Mouse (Mus musculus) C2C12 (cell line): ENCODE data around the gene Ube2t. TPM values are rescaled to one million over a fixed set of nuclear protein-coding genes. Genes with fewer than 3 reads are reported as not detected.

Experiments
- H3K27me3 ChIP-seq: one replicate; pipeline ENCODE4 v1.6.1; 2011; ENCODE audit not compliant: control insufficient read depth, insufficient read depth, insufficient read length
- H3K36me3 ChIP-seq: one replicate; pipeline ENCODE4 v1.6.1; 2011; ENCODE audit not compliant: control insufficient read depth, insufficient read depth
- H3K4me3 ChIP-seq: one replicate; pipeline ENCODE4 v1.5.1; 2011; ENCODE audit warnings: mild to moderate bottlenecking, control low read depth; ENCODE audit not compliant: poor library complexity, insufficient read depth, severe bottlenecking
- H3K79me2 ChIP-seq: one replicate; pipeline ENCODE4 v1.6.1; 2011; ENCODE audit not compliant: control insufficient read depth, insufficient read depth
- H3K79me3 ChIP-seq: one replicate; pipeline ENCODE4 v1.6.1; 2011; ENCODE audit warnings: low read depth, control low read depth
- H3ac ChIP-seq: one replicate; pipeline ENCODE3; 2011; ENCODE audit warnings: low read depth; ENCODE audit not compliant: control insufficient read depth, insufficient read length
- CEBPB ChIP-seq: IDR thresholded peaks from one replicate; pipeline ENCODE4 v1.6.1; 2011; ENCODE audit warnings: low read depth, mild to moderate bottlenecking, control low read depth, moderate library complexity
- CTCF ChIP-seq: IDR thresholded peaks from one replicate; pipeline ENCODE4 v1.5.1; 2011; ENCODE audit not compliant: control insufficient read depth, insufficient read depth, insufficient read length
- FOSL1 ChIP-seq: IDR thresholded peaks from one replicate; pipeline ENCODE4 v1.8.0; 2011; ENCODE audit warnings: mild to moderate bottlenecking, low read length; ENCODE audit not compliant: poor library complexity, insufficient read depth, severe bottlenecking
- MAX ChIP-seq: IDR thresholded peaks from one replicate; pipeline ENCODE4 v1.6.1; 2011; ENCODE audit warnings: mild to moderate bottlenecking, control low read depth
- MYOD1 ChIP-seq: IDR thresholded peaks from one replicate; pipeline ENCODE4 v1.6.1; 2011; ENCODE audit warnings: low read depth; ENCODE audit not compliant: control insufficient read depth, insufficient read length
- MYOG ChIP-seq: IDR thresholded peaks from one replicate; pipeline ENCODE4 v1.6.1; 2011; ENCODE audit not compliant: control insufficient read depth, insufficient read length; ENCODE audit errors: extremely low read depth
- USF1 ChIP-seq: IDR thresholded peaks from one replicate; pipeline ENCODE4 v1.6.1; 2011; ENCODE audit warnings: low read depth, mild to moderate bottlenecking, control low read depth, moderate library complexity
- polyA plus RNA-seq: library from polyadenylated mRNA; unstranded; fragments of >200 nt; fragmentation: generic; extraction: Trizol; gene quantifications from one replicate; pipeline ENCODE4 v1.2.1, GENCODE M21; 2012; ENCODE audit warnings: missing spikeins

The Ube2t gene
- polyA plus RNA-seq, 1 experiment, result 13.5 TPM

DNA sequence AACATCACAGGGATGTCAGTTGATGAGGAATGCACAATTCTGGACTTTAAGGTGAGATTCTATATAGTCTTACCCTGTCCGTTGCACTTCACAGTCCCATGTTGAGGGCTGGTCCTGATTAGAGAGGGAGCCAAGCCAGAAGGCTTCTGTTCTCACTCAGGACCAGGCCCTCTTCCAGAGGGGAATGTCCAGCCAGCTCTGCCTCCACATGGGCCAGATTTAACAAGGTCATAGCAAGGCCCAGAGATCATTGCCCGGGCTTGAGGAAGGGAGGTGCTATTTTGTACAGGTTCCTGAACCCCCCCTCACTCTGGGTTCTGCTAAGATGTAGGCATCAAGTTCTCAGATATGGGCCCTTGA is 55.3 kb downstream of the Ube2t start:
- TF ChIP-seq USF1 (no peak), FOSL1 (no peak), MAX (no peak), CEBPB (no peak), MYOG (no peak)

DNA sequence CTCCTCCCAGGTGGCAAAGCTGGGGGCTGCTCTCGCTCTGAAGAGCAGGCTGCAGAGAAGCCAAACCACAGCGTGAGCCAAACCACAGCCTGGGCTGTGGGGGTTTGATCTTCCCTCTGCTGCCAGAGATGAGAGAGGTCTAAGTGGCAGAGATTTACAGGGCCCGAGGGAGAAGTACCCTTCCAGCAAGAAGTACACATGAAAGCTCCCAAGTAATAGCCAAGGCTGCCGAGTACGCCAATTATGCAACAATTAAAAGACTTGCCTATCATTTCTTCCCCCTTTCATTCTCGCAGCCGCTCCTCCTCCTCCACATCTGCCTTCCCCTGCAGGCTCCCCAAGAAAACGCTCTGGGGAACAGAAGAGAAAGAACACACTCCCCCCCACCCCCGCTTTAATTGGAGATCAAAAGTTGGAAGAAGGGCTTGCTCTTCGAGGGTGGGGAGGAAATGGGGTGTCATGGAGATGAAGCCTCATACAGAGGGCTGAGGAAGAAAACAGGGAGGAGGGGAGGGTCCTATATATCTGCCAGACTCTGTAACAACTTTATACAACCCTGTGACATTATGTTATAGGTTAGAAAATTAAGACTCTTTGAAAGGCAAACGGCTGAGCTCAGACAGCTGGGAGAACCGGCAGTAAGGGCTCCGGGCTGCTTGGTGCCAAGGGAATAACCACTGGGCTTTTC is 56.9 kb downstream of the Ube2t start:
- Histone ChIP-seq H3K79me2 (no peaks in the 10 kb centered on the region), H3ac (peak overlapping the region; percentile 2), H3K4me3 (no peak overlapping the region), H3K79me3 (no peaks in the 10 kb centered on the region), H3K36me3 (peaks cover 18% of the 10 kb centered on the region), H3K27me3 (no peaks in the 10 kb centered on the region)
- TF ChIP-seq CTCF (no peak), USF1 (no peak), CEBPB (peak; percentile 70), MYOD1 (peak; percentile 47), MYOG (no peak), MAX (peak; percentile 55), FOSL1 (no peak)

More for the DNA sequence above, 55.3 kb downstream of the Ube2t start:
- Histone ChIP-seq H3K36me3 (peaks cover 6% of the 10 kb centered on the region), H3K79me2 (no peaks in the 10 kb centered on the region), H3K4me3 (no peak overlapping the region), H3ac (no peak overlapping the region), H3K27me3 (no peaks in the 10 kb centered on the region), H3K79me3 (no peaks in the 10 kb centered on the region)

DNA sequence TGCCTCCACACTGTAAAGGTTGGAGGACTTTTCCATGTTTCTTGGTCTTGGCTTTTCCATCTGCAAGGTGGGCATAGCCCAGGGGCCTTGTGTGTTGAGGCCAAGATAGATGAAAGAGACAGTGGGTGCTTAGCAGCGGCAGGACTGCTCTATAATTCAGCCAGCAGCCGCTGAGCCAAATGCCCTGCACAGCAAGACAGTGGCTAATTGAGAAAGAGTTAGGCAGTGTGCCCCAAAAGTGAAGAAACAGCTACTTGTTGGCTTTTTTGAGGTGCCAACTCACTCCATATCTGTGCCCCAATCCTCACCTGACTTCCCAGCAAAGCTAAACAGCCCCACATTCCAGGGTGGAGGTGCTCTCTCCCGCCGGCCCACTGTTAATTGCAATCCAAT is 57.4 kb downstream of the Ube2t start:
- Histone ChIP-seq H3K4me3 (no peak overlapping the region), H3K27me3 (no peaks in the 10 kb centered on the region), H3K79me2 (no peaks in the 10 kb centered on the region), H3K36me3 (peaks cover 20% of the 10 kb centered on the region), H3ac (no peak overlapping the region), H3K79me3 (no peaks in the 10 kb centered on the region)
- no peak for TF ChIP-seq USF1

DNA sequence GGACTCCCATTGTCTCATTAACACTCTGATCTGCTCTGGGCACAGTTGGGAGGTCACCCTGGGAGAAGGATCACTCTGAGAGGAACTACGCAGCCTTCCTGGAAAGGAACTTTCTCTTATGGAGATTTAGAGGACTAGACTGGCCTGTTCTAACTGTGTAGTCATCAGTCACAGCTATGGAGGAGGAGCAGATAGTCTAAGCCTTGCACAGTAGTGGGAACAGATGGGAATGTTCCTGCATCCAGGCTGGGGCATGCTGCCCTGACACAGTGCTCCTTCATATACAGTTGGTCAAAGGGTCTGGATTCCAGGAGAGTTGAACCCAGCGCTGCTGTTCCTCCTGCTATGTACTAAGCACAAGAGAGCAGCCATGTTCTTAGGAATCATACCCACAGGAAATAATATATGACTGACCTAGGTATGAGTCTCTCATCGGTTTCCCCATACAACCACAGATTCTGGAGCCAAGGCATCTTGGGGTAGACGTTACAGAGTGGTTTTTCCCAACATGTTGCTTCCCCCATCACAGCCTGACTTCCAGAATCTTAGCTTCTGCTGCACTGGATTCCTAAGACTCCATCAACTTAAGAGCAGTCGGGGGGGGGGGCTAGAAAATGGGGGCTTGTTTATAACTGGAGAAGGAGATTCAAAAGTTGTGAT is 58.0 kb downstream of the Ube2t start:
- TF ChIP-seq USF1, result no peak
- TF ChIP-seq CTCF, result no peak
- no peak for TF ChIP-seq MYOG
- no peak for TF ChIP-seq FOSL1
- TF ChIP-seq CEBPB, result peak; percentile 7
- no peak for TF ChIP-seq MAX
- H3K36me3 ChIP-seq, result peaks cover 20% of the 10 kb centered on the region
- no peaks in the 10 kb centered on the region for H3K79me3 ChIP-seq
- no peaks in the 10 kb centered on the region for H3K79me2 ChIP-seq
- no peaks in the 10 kb centered on the region for H3K27me3 ChIP-seq
- H3K4me3 ChIP-seq, result no peak overlapping the region
- H3ac ChIP-seq, result no peak overlapping the region

DNA sequence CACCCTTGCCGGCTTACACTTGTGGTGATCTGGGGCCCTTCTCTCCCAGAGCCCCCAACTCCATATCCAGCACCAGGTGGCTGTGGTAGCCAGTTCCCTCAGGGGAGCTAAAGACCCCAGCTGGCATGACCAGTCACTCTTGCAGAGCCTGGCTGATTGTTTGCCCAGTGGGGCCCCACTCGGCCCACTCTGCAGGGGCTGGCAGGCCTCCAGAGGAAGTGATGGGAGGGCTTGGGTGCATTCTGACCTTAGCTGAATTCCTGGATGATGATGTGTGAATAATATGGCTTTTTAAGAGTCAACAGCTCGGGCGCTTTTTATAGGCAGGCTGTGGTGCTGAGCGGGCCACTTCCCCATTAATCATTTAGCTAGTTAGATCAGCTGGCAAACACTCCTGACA is 58.6 kb downstream of the Ube2t start:
- Histone ChIP-seq H3ac (no peak overlapping the region), H3K79me3 (no peaks in the 10 kb centered on the region), H3K27me3 (no peaks in the 10 kb centered on the region), H3K4me3 (no peak overlapping the region), H3K79me2 (no peaks in the 10 kb centered on the region), H3K36me3 (peaks cover 20% of the 10 kb centered on the region)
- TF ChIP-seq CTCF (no peak), MYOG (no peak), FOSL1 (peak; percentile 35), MAX (peak; percentile 38), MYOD1 (peak; percentile 86)

DNA sequence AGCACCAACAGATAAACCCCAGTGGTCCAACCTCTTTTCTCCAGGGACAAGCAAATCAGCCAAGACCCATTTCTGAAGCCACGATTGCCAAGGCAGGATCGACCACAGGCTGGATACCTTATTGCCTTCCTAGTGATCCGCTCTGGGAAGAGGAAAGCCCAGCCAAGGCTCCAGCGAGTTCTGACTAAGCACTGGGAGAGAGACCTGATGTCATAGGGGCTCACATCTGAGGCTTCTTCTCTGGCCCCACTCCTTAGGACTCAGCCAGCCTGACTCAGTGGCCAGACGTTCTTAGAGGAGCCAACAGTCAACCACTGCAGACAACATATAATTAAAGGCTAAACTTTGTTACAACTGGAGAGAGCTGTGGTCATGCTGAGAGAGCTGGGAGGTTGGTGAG is 59.6 kb downstream of the Ube2t start:
- TF ChIP-seq CEBPB, result no peak
- peak; percentile 44 for TF ChIP-seq MYOD1
- TF ChIP-seq MYOG, result no peak
- peak; percentile 43 for TF ChIP-seq MAX
- TF ChIP-seq CTCF, result no peak
- Histone ChIP-seq H3K79me2 (no peaks in the 10 kb centered on the region), H3K36me3 (peaks cover 30% of the 10 kb centered on the region), H3K4me3 (no peak overlapping the region), H3ac (no peak overlapping the region), H3K79me3 (no peaks in the 10 kb centered on the region), H3K27me3 (no peaks in the 10 kb centered on the region)
